Mouse (Mus musculus) embryonic facial prominence, embryonic 15.5 days (tissue): ENCODE data around the gene Vmn1r168. TPM values are rescaled to one million over a fixed set of nuclear protein-coding genes. Genes with fewer than 3 reads are reported as not detected.
"Not testable (repeated sequence)": the region's sequence is repeated elsewhere in the genome, so short reads cannot be mapped to it uniquely, and the experiment has no call there.

Experiments used
- ATAC-seq: fragments of 200-750 bp; cut with Nextera tagmentation; 2 replicates; pipeline ENCODE4 v1.8.0; 2017; ENCODE audit warnings: low read depth, moderate TSS enrichment; ENCODE audit not compliant: insufficient number of reproducible peaks, low FRiP score, low TSS enrichment
- H3K27ac ChIP-seq: fragments of 300-500 bp; sonication (generic); replicated peaks from 2 replicates; pipeline ENCODE4 v1.5.1; 2015; ENCODE audit warnings: mild to moderate bottlenecking, inconsistent platforms
- H3K27me3 ChIP-seq: fragments of 300-500 bp; sonication (generic); 2 replicates; pipeline ENCODE4 v1.6.1; 2015; ENCODE audit warnings: inconsistent platforms
- H3K36me3 ChIP-seq: fragments of 300-500 bp; sonication (generic); 2 replicates; pipeline ENCODE4 v1.6.1; 2015; ENCODE audit warnings: mild to moderate bottlenecking, inconsistent platforms
- H3K4me1 ChIP-seq: fragments of 300-500 bp; sonication (generic); 2 replicates; pipeline ENCODE4 v1.6.1; 2015; ENCODE audit warnings: inconsistent platforms
- H3K4me2 ChIP-seq: fragments of 300-500 bp; sonication (generic); replicated peaks from 2 replicates; pipeline ENCODE4 v1.6.1; 2015; ENCODE audit warnings: mild to moderate bottlenecking, inconsistent platforms
- H3K4me3 ChIP-seq: fragments of 300-500 bp; sonication (generic); replicated peaks from 2 replicates; pipeline ENCODE4 v1.5.1; 2015; ENCODE audit warnings: mild to moderate bottlenecking, inconsistent platforms
- H3K9ac ChIP-seq: fragments of 300-500 bp; sonication (generic); 2 replicates; pipeline ENCODE4 v1.6.1; 2015; ENCODE audit warnings: inconsistent platforms
- H3K9me3 ChIP-seq: fragments of 300-500 bp; sonication (generic); replicated peaks from 2 replicates; pipeline ENCODE4 v1.6.1; 2016; ENCODE audit warnings: inconsistent platforms
- WGBS: fragments of 180-500 bp; shearing (Covaris S2); methylation state at CpG from one replicate; pipeline ENCODE4 v1.1.7; 2015; 5-methylcytosine and 5-hydroxymethylcytosine counted together
- polyA plus RNA-seq: library from polyadenylated mRNA; unstranded; fragments of >200 nt; fragmentation: Nextera tagmentation; extraction: Ambion mirVana; gene quantifications from 2 replicates; pipeline ENCODE4 v1.2.1, GENCODE M21; 2015

The Vmn1r168 gene
- polyA plus RNA-seq: not detected in 2 replicates

DNA sequence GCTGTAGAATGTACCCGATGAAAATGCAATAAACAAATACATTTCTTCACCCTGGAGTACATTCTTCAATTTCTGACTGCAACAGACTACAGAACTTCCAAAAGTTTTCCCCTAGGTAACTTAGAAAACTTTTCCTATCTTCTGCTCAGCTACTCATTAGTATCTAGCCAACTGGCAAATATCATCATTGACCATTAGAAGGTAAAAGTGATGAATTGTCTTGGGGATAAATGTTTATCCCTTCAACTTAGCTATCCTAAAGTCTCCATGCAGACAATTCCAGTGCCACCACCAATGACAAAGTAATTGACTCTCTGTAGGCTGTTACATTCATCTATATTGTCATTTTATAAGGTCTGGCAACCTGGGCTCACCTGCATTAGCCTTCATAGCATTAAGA lies at the start of gene Vmn1r168:
Gene Vmn1r168 (plus strand): TSS at position 301 of the 400 bp plus-strand sequence.
- not testable (repeated sequence) for H3K27me3 ChIP-seq, H3K4me3 ChIP-seq, H3K9ac ChIP-seq, ATAC-seq, H3K4me2 ChIP-seq, H3K4me1 ChIP-seq, H3K27ac ChIP-seq, H3K36me3 ChIP-seq, H3K9me3 ChIP-seq
- no CpG with 5 or more reads among the region's 1 CpGs for WGBS

DNA sequence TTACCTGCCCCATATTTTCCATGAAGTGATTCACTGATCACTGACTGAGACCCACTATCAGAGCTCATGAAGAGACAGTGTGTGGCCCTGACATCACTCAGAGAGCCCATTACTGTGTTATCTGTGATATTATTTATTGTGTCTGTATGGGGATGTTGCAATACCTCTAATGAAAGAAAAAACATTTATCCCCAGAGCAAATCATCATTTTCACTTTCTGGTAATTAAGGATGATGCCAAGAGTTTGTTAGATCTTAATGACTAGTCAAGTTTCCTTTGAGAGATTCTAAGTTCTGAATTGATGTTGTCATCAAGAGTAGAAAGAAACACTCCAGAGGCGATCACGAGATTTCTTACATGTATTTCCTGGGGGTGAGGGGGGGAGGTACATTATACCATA lies 32.4 kb upstream of the Vmn1r168 start, which contains the start of gene Vmn1r167:
Gene Vmn1r167 (minus strand): TSS at position 101 of the 400 bp plus-strand sequence.
- H3K9ac ChIP-seq, H3K36me3 ChIP-seq, H3K4me2 ChIP-seq, ATAC-seq, H3K4me1 ChIP-seq, H3K27ac ChIP-seq, H3K27me3 ChIP-seq, H3K4me3 ChIP-seq: not testable (repeated sequence)
- 80% methylated on average over 2 of the region's 2 CpGs for WGBS
- peaks cover 10% of the 10 kb centered on the region; the same call in 1 of the 2 replicates for H3K9me3 ChIP-seq

DNA sequence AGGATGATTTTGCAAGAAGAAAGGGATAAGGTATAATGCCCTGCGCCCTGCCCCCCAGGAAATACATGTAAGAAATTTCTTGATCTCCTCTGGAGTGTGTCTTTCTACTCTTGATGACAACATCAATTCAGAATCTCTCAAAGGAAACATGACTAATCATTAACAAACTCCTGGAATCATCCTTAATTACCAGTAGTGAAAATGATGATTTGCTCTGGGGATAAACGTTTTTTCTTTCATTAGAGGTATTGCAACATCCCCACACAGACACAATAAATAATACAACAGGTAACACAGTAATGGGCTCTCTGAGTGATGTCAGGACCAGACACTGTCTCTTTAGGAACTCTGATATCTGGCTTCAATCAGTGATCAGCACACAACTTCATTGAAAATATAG lies 35.7 kb downstream of the Vmn1r168 start, which contains the start of gene Vmn1r169:
Gene Vmn1r169 (plus strand): TSS at position 301 of the 400 bp plus-strand sequence.
- H3K4me2 ChIP-seq, H3K27me3 ChIP-seq, H3K4me1 ChIP-seq, H3K27ac ChIP-seq, H3K9me3 ChIP-seq, H3K4me3 ChIP-seq, H3K9ac ChIP-seq, ATAC-seq, H3K36me3 ChIP-seq: not testable (repeated sequence)
- 72% methylated on average over 1 of the region's 2 CpGs for WGBS

Other genes starting within 250 kb of the Vmn1r168 start
- gene Nlrp4e, start 238.5 kb upstream of the Vmn1r168 start, polyA plus RNA-seq: not detected in 2 replicates
- 0.07 TPM in 1 of 2 replicates, not detected in the other for gene Nlrp5, start 153.8 kb upstream of the Vmn1r168 start, polyA plus RNA-seq
- gene Vmn1r167, start 32.5 kb upstream of the Vmn1r168 start, polyA plus RNA-seq: not detected in 2 replicates
- gene Vmn1r169, start 35.8 kb downstream of the Vmn1r168 start, polyA plus RNA-seq: 0.09 TPM in 1 of 2 replicates, not detected in the other
- not detected in 2 replicates for gene Vmn1r170, start 66.4 kb downstream of the Vmn1r168 start, polyA plus RNA-seq
- gene Vmn1r171, start 91.0 kb downstream of the Vmn1r168 start, polyA plus RNA-seq: not detected in 2 replicates
- not detected in 2 replicates for gene Vmn1r172, start 118.6 kb downstream of the Vmn1r168 start, polyA plus RNA-seq
- not detected in 2 replicates for gene Vmn1r173, start 161.0 kb downstream of the Vmn1r168 start, polyA plus RNA-seq
- gene Vmn1r174, start 212.5 kb downstream of the Vmn1r168 start, polyA plus RNA-seq: not detected in 2 replicates